In the genomic region with DNA sequence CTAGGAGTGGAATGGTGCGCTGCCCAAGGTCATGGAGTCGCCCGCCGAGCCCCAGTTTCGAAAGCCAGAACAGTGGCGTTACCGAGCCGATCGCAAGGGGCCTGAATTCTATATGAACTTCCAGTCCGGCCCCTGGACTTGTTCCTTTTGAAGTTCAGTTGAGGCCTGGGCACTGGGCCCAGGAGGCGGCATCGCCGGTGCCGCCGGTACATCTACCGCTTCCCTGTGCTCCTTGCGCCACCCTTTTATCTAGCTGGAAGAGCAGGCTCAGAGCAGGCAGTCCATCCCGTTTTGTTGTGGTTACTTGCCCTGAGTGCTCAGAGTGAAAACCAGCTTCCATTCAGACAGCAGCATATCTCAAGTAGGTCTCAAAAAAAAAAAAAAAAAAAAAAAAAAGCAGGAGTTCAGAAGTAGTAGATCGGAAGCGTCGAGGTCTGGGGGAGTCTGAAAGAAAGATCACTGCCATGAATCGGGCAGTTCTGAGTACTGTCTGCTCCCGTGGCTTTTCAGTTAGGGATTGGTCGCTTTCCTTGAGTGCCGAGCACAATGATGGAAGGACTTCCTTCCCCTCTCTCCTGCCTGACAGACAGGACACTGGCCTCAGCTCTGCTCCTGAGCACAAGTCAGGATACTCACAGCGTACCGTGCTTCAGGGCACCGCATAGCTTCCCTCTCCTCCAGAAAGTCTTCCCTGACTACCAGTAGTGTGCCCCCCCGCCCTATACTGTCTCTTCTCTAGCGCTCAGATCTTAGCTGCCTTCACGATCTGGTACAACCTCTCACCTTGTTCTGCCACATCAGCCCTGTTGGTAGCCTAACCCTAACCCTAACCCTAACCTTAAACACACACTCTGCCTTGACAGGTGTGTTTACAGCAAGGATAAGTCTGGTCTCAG, we compare ENCODE assay signal across 8 mouse cellular contexts. TPM values are rescaled to one million over a fixed set of nuclear protein-coding genes. Genes with fewer than 3 reads are reported as not detected.
DNase-seq lines count a peak whose midpoint lies in the region; ATAC-seq and TF ChIP-seq lines count a peak whose summit lies in the region.

No protein-coding gene starts in this region.

- H3K9me3 ChIP-seq in hindbrain, embryonic 11.5 days (ENCODE audit: control insufficient read depth, low read length), result no peaks in the 10 kb centered on the region
- 0 out of 2 replicates have a peak, but pooled peaks cover 3% of the 10 kb centered on the region for H3K9me3 ChIP-seq in limb, embryonic 13.5 days
- H3K9me3 ChIP-seq in midbrain, embryonic 13.5 days, result no peaks in the 10 kb centered on the region

- peak; percentile 75 for DNase-seq in gastrocnemius, adult 2 months
- no peak for DNase-seq in gastrocnemius, postnatal 10 days
- peak; percentile 75 to 76 for DNase-seq in adrenal gland, postnatal 36 days
- DNase-seq in hindbrain, embryonic 11.5 days (ENCODE audit: low spot score), result peak; percentile 45

- H3K27ac ChIP-seq in gastrocnemius, adult 2 months, result peak overlapping the region; percentile 93
- no peak overlapping the region for H3K27ac ChIP-seq in embryonic fibroblast, embryonic 13.5 days (ENCODE audit: insufficient read depth, low read length)
- H3K27ac ChIP-seq in hindbrain, embryonic 11.5 days (ENCODE audit: low read depth, low read length), result 0 out of 2 replicates have a peak overlapping the region, but pooled peaks have one; percentile 14
- no peak overlapping the region for H3K27ac ChIP-seq in limb, embryonic 13.5 days
- H3K27ac ChIP-seq in midbrain, embryonic 13.5 days, result no peak overlapping the region; the same call in 1 of the 2 replicates
- no peak overlapping the region for H3K27ac ChIP-seq in testis, adult 2 months (ENCODE audit: control insufficient read depth, insufficient read depth, low read depth, low read length)

- TF ChIP-seq CTCF in gastrocnemius, adult 2 months (IDR thresholded peaks at IDR 0.05), result no peak
- TF ChIP-seq CTCF in embryonic fibroblast, embryonic 13.5 days (IDR thresholded peaks at IDR 0.05; ENCODE audit: borderline replicate concordance, insufficient read depth, low read length), result no peak
- 0 out of 2 replicates have a peak, but pooled peaks have one; percentile 3 for TF ChIP-seq CTCF in testis, adult 2 months (IDR thresholded peaks at IDR 0.05; ENCODE audit: control insufficient read depth, insufficient read depth, insufficient replicate concordance, low read depth, low read length)

- intact Hi-C loops in gastrocnemius, adult 2 months (cut with DNase I), result loop anchor here (2.0 to 10.0 kb wide), 3 partner anchors 25 to 649 kb away; a partner anchor contains a TSS

- peak overlapping the region; percentile 78 for H3K9ac ChIP-seq in hindbrain, embryonic 11.5 days (ENCODE audit: low read depth, low read length)
- peak overlapping the region; percentile 73 for H3K9ac ChIP-seq in limb, embryonic 13.5 days
- H3K9ac ChIP-seq in midbrain, embryonic 13.5 days (replicated peaks), result peak overlapping the region; percentile 81

- H3K27me3 ChIP-seq in hindbrain, embryonic 11.5 days (ENCODE audit: control insufficient read depth, insufficient read depth, low read length), result no peaks in the 10 kb centered on the region
- peaks cover 10% of the 10 kb centered on the region; the same call in 1 of the 2 replicates for H3K27me3 ChIP-seq in limb, embryonic 13.5 days
- peaks cover 7% of the 10 kb centered on the region; the same call in 1 of the 2 replicates for H3K27me3 ChIP-seq in midbrain, embryonic 13.5 days
- H3K27me3 ChIP-seq in testis, adult 2 months (ENCODE audit: control insufficient read depth, insufficient read depth, low read length), result no peaks in the 10 kb centered on the region

- H3K4me1 ChIP-seq in embryonic fibroblast, embryonic 13.5 days (ENCODE audit: control insufficient read depth, insufficient read depth, low read length), result no peaks in the 10 kb centered on the region
- 0 out of 2 replicates have a peak, but pooled peaks cover 2% of the 10 kb centered on the region for H3K4me1 ChIP-seq in hindbrain, embryonic 11.5 days (replicated peaks; ENCODE audit: control insufficient read depth, insufficient read depth, low read length)
- H3K4me1 ChIP-seq in limb, embryonic 13.5 days, result peaks cover 21% of the 10 kb centered on the region
- peaks cover 39% of the 10 kb centered on the region for H3K4me1 ChIP-seq in midbrain, embryonic 13.5 days (replicated peaks)
- H3K4me1 ChIP-seq in testis, adult 2 months (ENCODE audit: control insufficient read depth, insufficient read depth, low read length), result peaks cover 18% of the 10 kb centered on the region

- H3K4me3 ChIP-seq in gastrocnemius, adult 2 months, result peak overlapping the region; percentile 91
- peak overlapping the region; percentile 65 for H3K4me3 ChIP-seq in embryonic fibroblast, embryonic 13.5 days (ENCODE audit: insufficient read depth, low read length)
- H3K4me3 ChIP-seq in hindbrain, embryonic 11.5 days (ENCODE audit: low read depth, low read length), result peak overlapping the region; percentile 66
- H3K4me3 ChIP-seq in limb, embryonic 13.5 days, result peak overlapping the region; percentile 70
- peak overlapping the region; percentile 71 for H3K4me3 ChIP-seq in midbrain, embryonic 13.5 days (replicated peaks)
- H3K4me3 ChIP-seq in testis, adult 2 months (ENCODE audit: control insufficient read depth, low read depth, low read length), result peak overlapping the region; percentile 87

- peak overlapping the region; percentile 97 for H3K4me2 ChIP-seq in hindbrain, embryonic 11.5 days (replicated peaks; ENCODE audit: low read depth, low read length)
- peak overlapping the region; percentile 98 for H3K4me2 ChIP-seq in limb, embryonic 13.5 days (replicated peaks)
- peak overlapping the region; percentile 99 for H3K4me2 ChIP-seq in midbrain, embryonic 13.5 days (replicated peaks)

- no peak; the same call in none of the 2 replicates for ATAC-seq in hindbrain, embryonic 11.5 days (ENCODE audit: low FRiP score)
- no peak for ATAC-seq in limb, embryonic 13.5 days (ENCODE audit: low FRiP score, low read depth)
- peak; percentile 1; the same call in 1 of the 2 replicates for ATAC-seq in midbrain, embryonic 13.5 days

- TF ChIP-seq POLR2A in embryonic fibroblast, embryonic 13.5 days (IDR thresholded peaks at IDR 0.05; ENCODE audit: low read depth, low read length), result no peak
- TF ChIP-seq POLR2A in testis, adult 2 months (IDR thresholded peaks at IDR 0.05; ENCODE audit: control insufficient read depth, low read depth, low read length), result no peak

- 10% methylated on average over 31 of the region's 31 CpGs for WGBS in hindbrain, embryonic 11.5 days
- 9% methylated on average over 31 of the region's 31 CpGs for WGBS in limb, embryonic 13.5 days
- WGBS in midbrain, embryonic 13.5 days, result 14% methylated on average over 31 of the region's 31 CpGs

- no peaks in the 10 kb centered on the region for H3K36me3 ChIP-seq in hindbrain, embryonic 11.5 days (ENCODE audit: control insufficient read depth, insufficient read depth, low read length)
- H3K36me3 ChIP-seq in limb, embryonic 13.5 days, result no peaks in the 10 kb centered on the region
- no peaks in the 10 kb centered on the region for H3K36me3 ChIP-seq in midbrain, embryonic 13.5 days
- no peaks in the 10 kb centered on the region for H3K36me3 ChIP-seq in testis, adult 2 months (ENCODE audit: control insufficient read depth, insufficient read depth, low read length)

RNA-seq across cellular contexts. Expression of a gene that starts 0.9 kb away (rescaled TPM):
- 1 to 10 TPM; 5.0 to 6.4 TPM for total RNA-seq in gastrocnemius, adult 2 months (2021)
- total RNA-seq in gastrocnemius, postnatal 10 days (2021), result 1 to 10 TPM; 3.2 to 3.3 TPM
- 10 to 100 TPM; 26.8 to 34.2 TPM for total RNA-seq in adrenal gland, postnatal 36 days (2021)
- polyA plus RNA-seq in embryonic fibroblast, embryonic 13.5 days (2011; ENCODE audit: insufficient read length, low read depth, missing spikeins), result 10.6 and 11.8 TPM in 2 replicates
- 27.6 TPM in 2 replicates for polyA plus RNA-seq in hindbrain, embryonic 11.5 days (2014; fragmentation: Nextera tagmentation; extraction: Ambion mirVana)
- polyA plus RNA-seq in limb, embryonic 13.5 days (2015; fragmentation: Nextera tagmentation; extraction: Ambion mirVana), result 19.0 and 20.3 TPM in 2 replicates
- polyA plus RNA-seq in midbrain, embryonic 13.5 days (2015; fragmentation: Nextera tagmentation; extraction: Ambion mirVana), result 24.4 and 30.2 TPM in 2 replicates
- 6.8 and 7.9 TPM in 2 replicates for polyA plus RNA-seq in testis, adult 2 months (2012; rRNA removed)

RNA-seq across cellular contexts. Expression of a gene that starts 24.1 kb away (rescaled TPM):
- 1 to 10 TPM; 4.4 to 9.9 TPM for total RNA-seq in gastrocnemius, adult 2 months (2021)
- 1 to 10 TPM; 6.0 to 7.0 TPM for total RNA-seq in gastrocnemius, postnatal 10 days (2021)
- 1 to 10 TPM; 3.4 to 4.2 TPM for total RNA-seq in adrenal gland, postnatal 36 days (2021)
- 28.9 and 35.5 TPM in 2 replicates for polyA plus RNA-seq in embryonic fibroblast, embryonic 13.5 days (2011; ENCODE audit: insufficient read length, low read depth, missing spikeins)
- 142 and 144 TPM in 2 replicates for polyA plus RNA-seq in hindbrain, embryonic 11.5 days (2014; fragmentation: Nextera tagmentation; extraction: Ambion mirVana)
- polyA plus RNA-seq in limb, embryonic 13.5 days (2015; fragmentation: Nextera tagmentation; extraction: Ambion mirVana), result 110 and 114 TPM in 2 replicates
- 42.1 and 43.3 TPM in 2 replicates for polyA plus RNA-seq in midbrain, embryonic 13.5 days (2015; fragmentation: Nextera tagmentation; extraction: Ambion mirVana)
- polyA plus RNA-seq in testis, adult 2 months (2012; rRNA removed), result 74.5 and 87.6 TPM in 2 replicates

RNA-seq across cellular contexts. Expression of a gene that starts 24.2 kb away (rescaled TPM):
- total RNA-seq in gastrocnemius, adult 2 months (2021), result 10 to 100 TPM; 17.0 to 20.6 TPM
- 10 to 100 TPM; 15.8 to 22.2 TPM for total RNA-seq in gastrocnemius, postnatal 10 days (2021)
- 10 to 100 TPM; 32.4 to 35.2 TPM for total RNA-seq in adrenal gland, postnatal 36 days (2021)
- 30.4 and 30.9 TPM in 2 replicates for polyA plus RNA-seq in embryonic fibroblast, embryonic 13.5 days (2011; ENCODE audit: insufficient read length, low read depth, missing spikeins)
- 44.7 and 44.9 TPM in 2 replicates for polyA plus RNA-seq in hindbrain, embryonic 11.5 days (2014; fragmentation: Nextera tagmentation; extraction: Ambion mirVana)
- polyA plus RNA-seq in limb, embryonic 13.5 days (2015; fragmentation: Nextera tagmentation; extraction: Ambion mirVana), result 39.4 and 39.5 TPM in 2 replicates
- polyA plus RNA-seq in midbrain, embryonic 13.5 days (2015; fragmentation: Nextera tagmentation; extraction: Ambion mirVana), result 30.5 and 31.6 TPM in 2 replicates
- 158 and 175 TPM in 2 replicates for polyA plus RNA-seq in testis, adult 2 months (2012; rRNA removed)

RNA-seq across cellular contexts. Expression of a gene that starts 47.3 kb away (rescaled TPM):
- total RNA-seq in gastrocnemius, adult 2 months (2021), result under 1 TPM; 0.08 to 0.13 TPM
- total RNA-seq in gastrocnemius, postnatal 10 days (2021), result under 1 TPM; 0.26 to 0.41 TPM
- total RNA-seq in adrenal gland, postnatal 36 days (2021), result under 1 TPM; 0.13 to 0.43 TPM
- polyA plus RNA-seq in embryonic fibroblast, embryonic 13.5 days (2011; ENCODE audit: insufficient read length, low read depth, missing spikeins), result 1.3 and 1.8 TPM in 2 replicates
- 0.12 and 0.40 TPM in 2 replicates for polyA plus RNA-seq in hindbrain, embryonic 11.5 days (2014; fragmentation: Nextera tagmentation; extraction: Ambion mirVana)
- 0.23 and 0.37 TPM in 2 replicates for polyA plus RNA-seq in limb, embryonic 13.5 days (2015; fragmentation: Nextera tagmentation; extraction: Ambion mirVana)
- 0.10 and 0.12 TPM in 2 replicates for polyA plus RNA-seq in midbrain, embryonic 13.5 days (2015; fragmentation: Nextera tagmentation; extraction: Ambion mirVana)
- polyA plus RNA-seq in testis, adult 2 months (2012; rRNA removed), result 0.26 and 0.31 TPM in 2 replicates

Comparison
In these comparisons a context has a peak if more than half of its experiments do, and no peak if none do; other contexts are left out.
1. H3K27ac ChIP-seq: peak in gastrocnemius, adult 2 months (single experiment) and hindbrain, embryonic 11.5 days (single experiment); none in embryonic fibroblast, embryonic 13.5 days (single experiment), limb, embryonic 13.5 days (single experiment), midbrain, embryonic 13.5 days (single experiment) and testis, adult 2 months (single experiment).
2. Peak in every context shown above with its lines, with median percentiles within 50 percentile points of each other: H3K4me3 ChIP-seq, H3K4me2 ChIP-seq and H3K9ac ChIP-seq.